Mouse (Mus musculus): ENCODE data around the gene Gpr21. TPM values are rescaled to one million over a fixed set of nuclear protein-coding genes. Genes with fewer than 3 reads are reported as not detected.

Gpr21 gene
- polyA plus RNA-seq, 1 experiment: 5.8 TPM

- H3K27ac ChIP-seq (ENCODE audit: insufficient read depth, low read length): no peak overlapping the region
- no peaks in the 10 kb centered on the region for H3K27me3 ChIP-seq (ENCODE audit: control insufficient read depth, insufficient read depth, low read length, poor library complexity, severe bottlenecking)
- H3K4me3 ChIP-seq (ENCODE audit: low read depth, low read length): no peak overlapping the region
- peaks cover 41% of the 10 kb centered on the region for H3K36me3 ChIP-seq (ENCODE audit: control insufficient read depth, insufficient read depth, low read length, poor library complexity, severe bottlenecking)
- no peaks in the 10 kb centered on the region for H3K9me3 ChIP-seq (replicated peaks; ENCODE audit: control insufficient read depth, insufficient read depth, low read length, poor library complexity, severe bottlenecking)
- TF ChIP-seq POLR2A (IDR thresholded peaks at IDR 0.05; ENCODE audit: insufficient read depth, low read length) (no peak), EP300 (IDR thresholded peaks at IDR 0.05; ENCODE audit: insufficient read depth, low read depth, low read length) (no peak), CTCF (IDR thresholded peaks at IDR 0.05; ENCODE audit: low read depth, low read length) (no peak)
- H3K9ac ChIP-seq (ENCODE audit: low read depth, poor library complexity, severe bottlenecking): no peak overlapping the region
- H3K4me1 ChIP-seq (ENCODE audit: control insufficient read depth, insufficient read depth, low read length): no peaks in the 10 kb centered on the region
Observed at GRCm38 (mm10) chr2:37556366-37556765, 40.2 kb downstream of the Gpr21 start.

- peaks cover 54% of the 10 kb centered on the region for H3K36me3 ChIP-seq (ENCODE audit: control insufficient read depth, insufficient read depth, low read length, poor library complexity, severe bottlenecking)
- no peak for TF ChIP-seq CTCF (IDR thresholded peaks at IDR 0.05; ENCODE audit: low read depth, low read length)
- no peak for TF ChIP-seq EP300 (IDR thresholded peaks at IDR 0.05; ENCODE audit: insufficient read depth, low read depth, low read length)
- no peak for TF ChIP-seq POLR2A (IDR thresholded peaks at IDR 0.05; ENCODE audit: insufficient read depth, low read length)
Observed at GRCm38 (mm10) chr2:37565579-37565978, 49.4 kb downstream of the Gpr21 start.

DNA sequence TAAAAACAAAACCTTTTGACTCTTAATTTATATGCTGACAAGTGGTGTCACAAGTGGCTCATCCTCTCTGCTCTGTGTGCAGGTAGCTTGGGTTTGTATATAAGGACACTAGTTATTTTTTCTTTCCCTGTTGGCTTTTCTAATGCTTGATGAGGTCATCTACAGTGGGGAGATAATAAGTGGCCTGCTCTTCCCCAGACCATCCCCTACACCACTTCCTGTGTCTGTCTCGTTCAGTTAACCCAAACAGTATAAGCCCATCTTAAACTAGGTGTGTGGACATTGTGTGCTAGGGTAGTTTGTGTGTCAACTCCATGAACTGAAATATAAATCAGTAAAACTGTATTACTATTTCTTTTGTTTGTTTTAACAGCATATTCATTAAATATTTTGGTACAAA, 49.9 kb downstream of the Gpr21 start:
- no peak overlapping the region for H3K9ac ChIP-seq (ENCODE audit: low read depth, poor library complexity, severe bottlenecking)
- H3K4me3 ChIP-seq (ENCODE audit: low read depth, low read length): no peak overlapping the region
- H3K9me3 ChIP-seq (replicated peaks; ENCODE audit: control insufficient read depth, insufficient read depth, low read length, poor library complexity, severe bottlenecking): no peaks in the 10 kb centered on the region
- no peaks in the 10 kb centered on the region for H3K27me3 ChIP-seq (ENCODE audit: control insufficient read depth, insufficient read depth, low read length, poor library complexity, severe bottlenecking)
- H3K36me3 ChIP-seq (ENCODE audit: control insufficient read depth, insufficient read depth, low read length, poor library complexity, severe bottlenecking): peaks cover 50% of the 10 kb centered on the region
- H3K27ac ChIP-seq (ENCODE audit: insufficient read depth, low read length): no peak overlapping the region
- no peaks in the 10 kb centered on the region for H3K4me1 ChIP-seq (ENCODE audit: control insufficient read depth, insufficient read depth, low read length)
- TF ChIP-seq POLR2A (IDR thresholded peaks at IDR 0.05; ENCODE audit: insufficient read depth, low read length) (no peak), CTCF (IDR thresholded peaks at IDR 0.05; ENCODE audit: low read depth, low read length) (no peak), EP300 (IDR thresholded peaks at IDR 0.05; ENCODE audit: insufficient read depth, low read depth, low read length) (no peak)

More at GRCm38 (mm10) chr2:37565579-37565978, 49.4 kb downstream of the Gpr21 start:
- H3K4me3 ChIP-seq (ENCODE audit: low read depth, low read length): no peak overlapping the region
- no peaks in the 10 kb centered on the region for H3K4me1 ChIP-seq (ENCODE audit: control insufficient read depth, insufficient read depth, low read length)
- no peak overlapping the region for H3K9ac ChIP-seq (ENCODE audit: low read depth, poor library complexity, severe bottlenecking)
- no peak overlapping the region for H3K27ac ChIP-seq (ENCODE audit: insufficient read depth, low read length)
- H3K27me3 ChIP-seq (ENCODE audit: control insufficient read depth, insufficient read depth, low read length, poor library complexity, severe bottlenecking): no peaks in the 10 kb centered on the region
- no peaks in the 10 kb centered on the region for H3K9me3 ChIP-seq (replicated peaks; ENCODE audit: control insufficient read depth, insufficient read depth, low read length, poor library complexity, severe bottlenecking)

DNA sequence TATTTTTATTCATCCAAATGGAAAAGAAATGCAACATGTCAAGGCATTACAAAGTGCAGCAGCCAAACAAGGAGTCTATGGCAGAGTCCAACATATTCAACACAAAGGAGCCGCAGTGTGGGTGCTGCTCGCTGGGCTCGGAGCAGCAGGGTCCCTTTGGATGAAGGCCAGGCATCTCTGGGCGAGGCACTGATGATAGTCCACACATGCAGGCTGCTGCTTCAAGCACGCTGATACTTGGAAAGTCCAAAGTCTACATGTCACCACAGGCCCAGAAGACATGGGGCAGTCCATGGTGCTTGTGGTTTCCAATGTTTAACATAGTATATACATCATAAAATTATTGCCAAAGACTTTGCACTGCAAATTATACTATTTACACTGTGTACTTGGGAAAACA, 53.8 kb downstream of the Gpr21 start:
- Histone ChIP-seq H3K27me3 (ENCODE audit: control insufficient read depth, insufficient read depth, low read length, poor library complexity, severe bottlenecking) (no peaks in the 10 kb centered on the region), H3K27ac (ENCODE audit: insufficient read depth, low read length) (no peak overlapping the region), H3K9ac (ENCODE audit: low read depth, poor library complexity, severe bottlenecking) (no peak overlapping the region), H3K4me3 (ENCODE audit: low read depth, low read length) (no peak overlapping the region), H3K4me1 (ENCODE audit: control insufficient read depth, insufficient read depth, low read length) (no peaks in the 10 kb centered on the region), H3K9me3 (replicated peaks; ENCODE audit: control insufficient read depth, insufficient read depth, low read length, poor library complexity, severe bottlenecking) (no peaks in the 10 kb centered on the region), H3K36me3 (ENCODE audit: control insufficient read depth, insufficient read depth, low read length, poor library complexity, severe bottlenecking) (peaks cover 18% of the 10 kb centered on the region)
- TF ChIP-seq EP300 (IDR thresholded peaks at IDR 0.05; ENCODE audit: insufficient read depth, low read depth, low read length) (no peak), POLR2A (IDR thresholded peaks at IDR 0.05; ENCODE audit: insufficient read depth, low read length) (no peak), CTCF (IDR thresholded peaks at IDR 0.05; ENCODE audit: low read depth, low read length) (no peak)

Other genes starting within 250 kb of the Gpr21 start
- not detected in 2 replicates for gene Olfr368, start 189.8 kb upstream of the Gpr21 start, polyA plus RNA-seq (2011; ENCODE audit: insufficient read depth, insufficient read length, low read depth, missing spikeins)
- gene Pdcl, start 157.0 kb upstream of the Gpr21 start, polyA plus RNA-seq (2011; ENCODE audit: insufficient read depth, insufficient read length, low read depth, missing spikeins): 138 TPM in 2 replicates
- gene Rc3h2, start 93.4 kb upstream of the Gpr21 start, polyA plus RNA-seq (2011; ENCODE audit: insufficient read depth, insufficient read length, low read depth, missing spikeins): 52.8 and 60.9 TPM in 2 replicates
- 18.8 and 19.2 TPM in 2 replicates for gene Zbtb26, start 73.2 kb upstream of the Gpr21 start, polyA plus RNA-seq (2011; ENCODE audit: insufficient read depth, insufficient read length, low read depth, missing spikeins)
- gene Zbtb6, start 73.2 kb upstream of the Gpr21 start, polyA plus RNA-seq (2011; ENCODE audit: insufficient read depth, insufficient read length, low read depth, missing spikeins): 13.8 and 15.1 TPM in 2 replicates
- 71.8 and 72.5 TPM in 2 replicates for gene Rabgap1, start 73.1 kb upstream of the Gpr21 start, polyA plus RNA-seq (2011; ENCODE audit: insufficient read depth, insufficient read length, low read depth, missing spikeins)
- gene Strbp, start 187.5 kb downstream of the Gpr21 start, polyA plus RNA-seq (2011; ENCODE audit: insufficient read depth, insufficient read length, low read depth, missing spikeins): 126 and 133 TPM in 2 replicates

All from ES-Bruce4 (cell line).